Mouse (Mus musculus) central nervous system, embryonic 18 days (tissue): ENCODE results near the gene B130006D01Rik. TPM values are rescaled to one million over a fixed set of nuclear protein-coding genes. Genes with fewer than 3 reads are reported as not detected.

Source experiments
- polyA plus RNA-seq: library from polyadenylated mRNA; depleted of rRNA; stranded (reverse); fragments of >200 nt; gene quantifications from 2 replicates; pipeline ENCODE4 v1.2.3, GENCODE M21; 2012; rRNA removed

Gene B130006D01Rik
- 0.26 and 0.32 TPM in 2 replicates for polyA plus RNA-seq

GRCm38 (mm10) chr11:95723287-95723686 is at the start of gene B130006D01Rik:
Gene B130006D01Rik (plus strand): TSS chr11:95723587.

GRCm38 (mm10) chr11:95712563-95713224 is 10.7 kb upstream of the B130006D01Rik start, which contains the start of gene Zfp652:
Gene Zfp652 (plus strand): TSS chr11:95712673.

Other genes with a start within 250 kb of the B130006D01Rik start
- gene Nxph3, start 209.0 kb upstream of the B130006D01Rik start, polyA plus RNA-seq: 27.4 and 29.1 TPM in 2 replicates
- gene Ngfr, start 135.9 kb upstream of the B130006D01Rik start, polyA plus RNA-seq: 7.5 and 16.1 TPM in 2 replicates
- gene Phb, start 56.6 kb upstream of the B130006D01Rik start, polyA plus RNA-seq: 260 and 280 TPM in 2 replicates
- 20.4 and 21.7 TPM in 2 replicates for gene Zfp652, start 10.9 kb upstream of the B130006D01Rik start, polyA plus RNA-seq
- gene Phospho1, start 100.9 kb downstream of the B130006D01Rik start, polyA plus RNA-seq: 1.9 and 6.5 TPM in 2 replicates
- gene Gngt2, start 113.6 kb downstream of the B130006D01Rik start, polyA plus RNA-seq: 2.4 TPM in 2 replicates
- gene Abi3, start 118.9 kb downstream of the B130006D01Rik start, polyA plus RNA-seq: 1.6 and 2.0 TPM in 2 replicates
- gene B4galnt2, start 191.3 kb downstream of the B130006D01Rik start, polyA plus RNA-seq: not detected in 2 replicates